Mouse (Mus musculus) embryo, embryonic 10.5 days (tissue): Measurements from ENCODE around the gene Rai1.

ENCODE experiments used
- DNase-seq: peaks from one replicate; pipeline ENCODE4 v3.0.0-alpha.2; 2015; ENCODE audit warnings: low spot score

Gene Rai1

DNA sequence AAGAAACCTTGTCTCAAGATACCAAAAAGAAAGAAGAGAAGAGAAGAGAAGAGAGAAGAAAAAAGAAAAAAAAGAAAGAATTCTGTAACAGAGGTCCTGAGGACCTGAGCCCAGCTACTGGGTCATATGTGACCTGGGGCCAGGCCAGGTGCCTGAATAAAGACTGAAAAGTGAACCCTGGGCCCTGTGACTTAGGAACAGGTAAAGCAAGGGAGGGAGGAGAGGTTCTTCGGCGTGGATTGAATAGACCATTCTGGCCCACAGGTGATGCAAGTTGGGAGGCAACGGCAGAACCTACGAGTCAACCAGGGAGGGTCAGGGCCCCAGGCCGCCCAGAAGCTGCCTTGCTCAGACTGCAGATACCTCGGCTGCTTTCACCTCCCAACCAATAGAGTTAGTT lies 116.6 kb downstream of the Rai1 start:
- no peak for DNase-seq

GRCm38 (mm10) chr11:60222085-60222468 lies 117.3 kb downstream of the Rai1 start:
- no peak for DNase-seq

DNA sequence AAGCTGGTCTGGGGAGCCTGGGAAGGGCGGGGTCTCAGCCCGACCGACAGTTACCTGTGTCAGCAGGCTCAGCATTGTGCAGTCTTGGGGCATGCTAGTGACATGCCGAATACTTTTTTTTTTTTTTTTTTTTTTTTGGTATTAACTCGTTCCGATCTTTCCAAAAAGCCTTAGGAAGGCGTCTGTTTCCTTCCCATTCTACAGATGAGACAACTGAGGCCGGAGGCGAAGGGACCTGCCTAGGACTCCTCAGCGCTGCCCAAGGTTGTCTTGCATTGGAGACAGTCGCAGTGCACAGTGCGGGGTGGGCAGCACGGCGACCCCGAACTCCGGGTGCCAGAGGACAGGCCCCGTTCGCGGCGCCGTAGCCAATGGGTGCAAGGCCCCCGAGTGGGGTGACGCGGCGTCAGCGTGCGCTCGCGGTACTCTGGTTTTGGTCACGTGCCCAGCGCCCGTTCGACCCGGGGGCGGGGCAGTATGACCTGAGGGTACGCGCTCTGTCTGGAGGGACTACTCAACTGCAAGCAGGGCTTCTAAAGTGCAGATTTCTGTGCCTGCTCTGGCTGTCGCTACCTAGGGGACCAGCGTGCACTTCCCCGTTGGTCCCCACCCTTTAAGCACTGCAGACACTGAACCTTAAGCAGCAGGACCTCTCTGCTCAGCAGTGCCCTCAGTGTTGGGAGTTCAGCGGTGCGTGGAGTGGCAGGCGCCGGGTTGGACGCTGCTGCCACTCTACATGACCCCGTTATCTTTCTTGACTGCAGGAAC lies 117.8 kb downstream of the Rai1 start, which contains the start of gene Srebf1:
Srebf1 (minus strand) TSS at position 113 of the 768 bp plus-strand sequence.
- peak; percentile 87 for DNase-seq

GRCm38 (mm10) chr11:60224676-60225075 lies 119.9 kb downstream of the Rai1 start:
- DNase-seq: no peak

DNA sequence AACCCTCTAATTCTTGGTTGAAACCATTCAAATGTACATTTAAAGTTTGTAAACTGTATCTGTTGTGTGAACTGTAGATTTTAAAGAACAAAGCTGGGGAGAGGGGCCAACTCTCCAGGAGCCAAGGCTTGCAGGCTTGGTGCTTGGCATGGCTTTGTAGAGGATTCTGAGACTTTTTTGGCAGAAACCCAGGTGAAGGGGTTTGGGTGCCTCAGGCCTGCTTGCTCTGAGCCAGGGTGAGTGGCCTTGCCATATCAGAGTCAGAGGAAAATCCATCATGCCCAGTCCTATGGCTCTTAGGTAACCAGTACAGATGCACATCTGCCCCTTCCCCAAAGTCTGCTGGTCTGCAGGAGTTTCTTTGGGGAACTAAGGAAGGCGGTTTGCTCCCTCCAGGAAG lies 121.1 kb downstream of the Rai1 start:
- no peak for DNase-seq

DNA sequence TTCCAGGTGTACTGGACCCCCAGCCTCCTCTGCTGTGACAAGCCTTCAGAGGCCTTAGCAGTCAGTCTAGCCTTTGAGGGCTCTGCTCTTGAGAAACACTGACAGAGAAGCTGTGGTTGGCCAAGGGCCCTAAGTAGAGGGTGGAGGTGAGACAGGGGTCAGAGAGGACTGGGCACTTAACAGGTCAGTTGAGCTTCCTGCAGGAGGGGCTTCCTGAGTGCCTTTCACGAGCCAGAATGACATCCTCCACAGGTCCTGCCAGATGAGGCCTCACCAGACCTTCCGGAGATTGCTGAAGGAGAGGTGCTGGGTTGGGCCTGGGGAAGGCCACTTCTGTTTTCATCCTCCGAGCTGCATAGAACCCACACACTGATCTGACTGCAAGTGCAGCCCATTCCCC lies 123.7 kb downstream of the Rai1 start:
- no peak for DNase-seq

- DNase-seq: no peak
Measured at GRCm38 (mm10) chr11:60229821-60230220, 125.0 kb downstream of the Rai1 start.

GRCm38 (mm10) chr11:60230512-60230911 lies 125.7 kb downstream of the Rai1 start:
- no peak for DNase-seq

- no peak for DNase-seq
Measured at GRCm38 (mm10) chr11:60231326-60231725, 126.5 kb downstream of the Rai1 start.

DNA sequence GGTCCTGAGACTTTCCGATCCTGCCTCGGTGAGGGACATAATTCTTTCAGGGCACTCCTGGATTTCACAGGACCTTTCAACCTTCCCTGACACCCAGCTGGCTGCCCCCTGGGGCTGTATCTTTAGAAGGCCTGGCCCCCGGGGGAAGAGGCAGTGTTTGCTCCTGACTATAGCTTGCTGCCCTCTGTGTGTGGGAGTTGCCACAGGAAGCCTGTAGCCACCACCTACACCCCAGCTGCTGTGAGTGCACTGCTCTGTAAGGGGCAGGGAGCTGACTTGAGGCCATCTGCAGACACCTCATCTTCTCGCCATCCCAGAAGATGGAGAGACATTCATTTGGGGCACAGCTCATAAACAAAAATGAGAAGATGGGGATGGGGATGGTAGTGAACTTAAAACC lies 127.1 kb downstream of the Rai1 start:
- DNase-seq: no peak

GRCm38 (mm10) chr11:60232441-60233058 lies 127.7 kb downstream of the Rai1 start:
- no peak for DNase-seq

GRCm38 (mm10) chr11:60233235-60233634 lies 128.4 kb downstream of the Rai1 start:
- no peak for DNase-seq

GRCm38 (mm10) chr11:60235351-60235750 lies 130.5 kb downstream of the Rai1 start:
- no peak for DNase-seq

GRCm38 (mm10) chr11:60240509-60240908 lies 135.7 kb downstream of the Rai1 start:
- no peak for DNase-seq

GRCm38 (mm10) chr11:60244503-60245143 lies 139.8 kb downstream of the Rai1 start:
- no peak for DNase-seq

DNA sequence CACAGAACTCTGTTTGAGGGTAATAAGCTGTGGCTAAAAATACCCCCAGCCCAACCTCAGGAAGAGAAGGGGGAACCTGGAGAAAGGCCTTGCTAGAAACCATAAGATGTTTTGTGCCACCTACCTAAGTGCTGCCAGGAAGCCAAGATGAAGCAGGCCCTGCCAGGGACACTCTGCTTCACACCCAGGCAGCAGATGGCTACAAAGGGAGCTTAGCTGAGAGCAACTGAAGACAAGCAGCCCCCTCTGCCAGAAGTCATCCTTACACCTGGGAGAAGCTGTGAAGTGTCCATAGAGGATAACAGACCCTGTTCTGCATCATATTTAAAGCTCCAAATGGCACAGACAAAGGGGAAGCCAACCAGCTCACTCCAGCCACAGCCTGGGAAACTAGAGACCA lies 141.3 kb downstream of the Rai1 start:
- DNase-seq: no peak

DNA sequence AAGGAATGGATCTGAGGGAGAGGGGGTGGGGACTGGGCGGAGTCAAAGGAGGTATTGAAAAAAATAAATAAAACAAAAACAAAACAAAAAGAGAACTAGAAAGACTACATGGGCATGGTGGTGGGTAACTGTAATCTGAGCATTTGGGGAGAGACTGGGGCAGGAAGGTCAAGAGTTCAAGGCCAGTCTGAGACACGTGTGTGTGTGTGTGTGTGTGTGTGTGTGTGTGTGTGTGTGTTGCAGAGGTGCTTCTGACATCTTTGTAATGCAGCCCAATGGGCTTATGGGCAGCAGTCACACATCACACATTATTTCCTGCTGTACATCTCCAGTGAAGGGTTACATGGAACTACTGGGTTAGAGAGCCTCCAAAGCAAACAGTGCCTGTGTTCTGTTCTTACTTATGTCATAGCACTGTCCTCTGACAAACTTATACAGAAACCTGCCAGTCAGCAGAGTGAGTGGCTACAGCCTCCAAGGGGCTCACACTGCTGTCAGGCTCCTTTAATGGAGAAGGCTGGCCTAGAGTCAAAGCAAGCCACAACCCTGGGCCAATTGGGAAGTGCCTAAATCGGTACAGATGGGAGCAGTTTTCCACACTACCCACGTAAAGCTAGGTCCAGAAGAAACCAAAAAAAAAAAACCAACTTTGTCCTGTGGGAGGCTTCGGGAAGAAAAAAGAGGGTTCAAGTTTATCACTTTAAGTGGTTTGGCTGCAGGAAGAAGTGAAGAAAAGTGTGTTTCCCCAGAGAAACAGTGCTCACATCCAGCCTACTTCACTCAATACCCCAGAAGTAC lies 143.1 kb downstream of the Rai1 start:
- DNase-seq: no peak
